Mouse (Mus musculus) myocyte (in vitro differentiated cells): ENCODE measurements around the gene Mrs2.

Experiments used
- E2F4 ChIP-seq: IDR thresholded peaks from one replicate; pipeline ENCODE4 v1.6.1; 2011; ENCODE audit warnings: mild to moderate bottlenecking, control low read depth, moderate library complexity; ENCODE audit not compliant: insufficient read depth
- MAX ChIP-seq: IDR thresholded peaks from one replicate; pipeline ENCODE4 v1.6.1; 2011; ENCODE audit warnings: low read depth, mild to moderate bottlenecking, control low read depth
- POLR2A ChIP-seq: IDR thresholded peaks from one replicate; pipeline ENCODE4 v1.6.1; 2011; ENCODE audit warnings: low read depth, mild to moderate bottlenecking, control low read depth, moderate library complexity; ENCODE audit not compliant: insufficient read length
- TCF12 ChIP-seq: IDR thresholded peaks from one replicate; pipeline ENCODE4 v1.6.1; 2011; ENCODE audit warnings: mild to moderate bottlenecking, control low read depth; ENCODE audit not compliant: poor library complexity, insufficient read depth, severe bottlenecking
- USF1 ChIP-seq: IDR thresholded peaks from one replicate; pipeline ENCODE4 v1.6.1; 2011; ENCODE audit warnings: low read depth, mild to moderate bottlenecking, control low read depth, moderate library complexity

DNA sequence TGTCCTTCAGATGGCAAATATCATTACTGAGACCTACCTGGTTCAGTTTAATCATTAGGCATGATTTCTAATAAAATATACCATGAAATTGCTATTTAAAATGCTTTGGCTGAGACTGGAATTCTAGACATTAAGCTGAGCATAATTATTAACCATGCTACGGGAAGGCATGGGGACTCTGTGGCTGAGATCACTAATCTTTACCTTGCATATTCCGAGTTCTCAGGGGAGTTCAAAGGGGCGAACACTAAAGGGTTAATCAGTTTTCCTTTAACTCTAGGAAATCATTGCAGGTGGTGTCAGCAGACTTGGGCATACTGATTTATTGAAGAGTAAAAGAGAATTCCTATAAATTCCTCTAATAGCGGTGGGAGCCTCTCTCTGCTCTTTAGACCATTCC, 47.0 kb upstream of the Mrs2 start:
- TF ChIP-seq E2F4 (no peak), USF1 (no peak), POLR2A (no peak), TCF12 (no peak), MAX (no peak)
